Mouse (Mus musculus): ENCODE measurements around the gene Crls1. TPM values are rescaled to one million over a fixed set of nuclear protein-coding genes. Genes with fewer than 3 reads are reported as not detected.
A peak's percentile ranks its signal among the peaks of the same experiment; 100 is the strongest.

The Crls1 gene
- 14.7 and 18.0 TPM in 2 replicates for polyA plus RNA-seq (2015; fragmentation: Nextera tagmentation; extraction: Ambion mirVana)

GRCm38 (mm10) chr2:132846407-132847358 lies at the start of gene Crls1:
TSS of gene Crls1 (plus strand) at chr2:132846666.
- Histone ChIP-seq H3K27me3 (replicated peaks) (no peaks in the 10 kb centered on the region), H3K9me3 (no peaks in the 10 kb centered on the region), H3K4me3 (peak within 1 kb of the TSS; percentile 70), H3K9ac (peak within 1 kb of the TSS; percentile 77), H3K27ac (peak within 1 kb of the TSS; percentile 83), H3K4me1 (peaks cover 18% of the 10 kb centered on the region), H3K36me3 (replicated peaks) (peaks cover 4% of the 10 kb centered on the region), H3K4me2 (peak within 1 kb of the TSS; percentile 70)
- ATAC-seq (replicated peaks): peak; percentile 96
- under 1% methylated on average over 91 of the region's 96 CpGs for WGBS

GRCm38 (mm10) chr2:132802976-132803375 lies 43.5 kb upstream of the Crls1 start:
- H3K4me1 ChIP-seq: no peaks in the 10 kb centered on the region
- H3K4me2 ChIP-seq: no peak overlapping the region
- H3K9me3 ChIP-seq: no peaks in the 10 kb centered on the region
- no peak for ATAC-seq (replicated peaks)
- H3K27me3 ChIP-seq (replicated peaks): no peaks in the 10 kb centered on the region
- whole genome bisulfite sequencing: 89% methylated on average over 2 of the region's 2 CpGs
- no peak overlapping the region for H3K9ac ChIP-seq
- no peak overlapping the region for H3K27ac ChIP-seq
- no peak overlapping the region for H3K4me3 ChIP-seq
- H3K36me3 ChIP-seq (replicated peaks): peaks cover 39% of the 10 kb centered on the region

- H3K27ac ChIP-seq: peak within 1 kb of the TSS; percentile 58; the same call in 1 of the 2 replicates
- no peaks in the 10 kb centered on the region; the same call in 1 of the 2 replicates for H3K36me3 ChIP-seq (replicated peaks)
- no peaks in the 10 kb centered on the region for H3K9me3 ChIP-seq
- H3K4me1 ChIP-seq: peaks cover 22% of the 10 kb centered on the region
- no peaks in the 10 kb centered on the region for H3K27me3 ChIP-seq (replicated peaks)
- under 1% methylated on average over 59 of the region's 59 CpGs for WGBS
- peak; percentile 100 for ATAC-seq (replicated peaks)
- peak within 1 kb of the TSS; percentile 84 for H3K4me2 ChIP-seq
- H3K9ac ChIP-seq: peak within 1 kb of the TSS; percentile 56
- peak within 1 kb of the TSS; percentile 84 for H3K4me3 ChIP-seq
Measured at GRCm38 (mm10) chr2:132815608-132816314, 30.7 kb upstream of the Crls1 start, which contains the start of the genes Trmt6 and Mcm8. TSS of gene Trmt6 (minus strand) at chr2:132816055. TSS of gene Mcm8 (plus strand) at chr2:132816141.

- Histone ChIP-seq H3K4me2 (no peak overlapping the region), H3K27me3 (replicated peaks) (no peaks in the 10 kb centered on the region), H3K27ac (no peak overlapping the region), H3K36me3 (replicated peaks) (no peaks in the 10 kb centered on the region), H3K4me1 (no peaks in the 10 kb centered on the region), H3K4me3 (no peak overlapping the region), H3K9me3 (no peaks in the 10 kb centered on the region), H3K9ac (no peak overlapping the region)
- ATAC-seq (replicated peaks): no peak
- WGBS: 91% methylated on average over 4 of the region's 4 CpGs
Measured at GRCm38 (mm10) chr2:132841071-132841470, 5.4 kb upstream of the Crls1 start.

- H3K4me3 ChIP-seq: peak overlapping the region; percentile 70
- peaks cover 18% of the 10 kb centered on the region for H3K4me1 ChIP-seq
- H3K9me3 ChIP-seq: no peaks in the 10 kb centered on the region
- 47% methylated on average over 7 of the region's 7 CpGs for WGBS
- H3K36me3 ChIP-seq (replicated peaks): peaks cover 8% of the 10 kb centered on the region
- peak overlapping the region; percentile 77 for H3K9ac ChIP-seq
- H3K27ac ChIP-seq: no peak overlapping the region
- ATAC-seq (replicated peaks): no peak
- peak overlapping the region; percentile 70 for H3K4me2 ChIP-seq
- H3K27me3 ChIP-seq (replicated peaks): no peaks in the 10 kb centered on the region
Measured at GRCm38 (mm10) chr2:132847581-132847980, 1.1 kb downstream of the Crls1 start.

GRCm38 (mm10) chr2:132848361-132848760 lies 1.9 kb downstream of the Crls1 start:
- Histone ChIP-seq H3K4me3 (0 out of 2 replicates have a peak overlapping the region, but pooled peaks have one; percentile 70), H3K9ac (no peak overlapping the region), H3K27ac (no peak overlapping the region), H3K36me3 (replicated peaks) (peaks cover 8% of the 10 kb centered on the region), H3K4me1 (peaks cover 18% of the 10 kb centered on the region), H3K9me3 (no peaks in the 10 kb centered on the region), H3K4me2 (peak overlapping the region; percentile 70), H3K27me3 (replicated peaks) (no peaks in the 10 kb centered on the region)
- 92% methylated on average over 4 of the region's 4 CpGs for WGBS
- ATAC-seq (replicated peaks): no peak

- WGBS: 89% methylated on average over 6 of the region's 6 CpGs
- H3K4me2 ChIP-seq: no peak overlapping the region
Measured at GRCm38 (mm10) chr2:132849141-132849540, 2.7 kb downstream of the Crls1 start.

GRCm38 (mm10) chr2:132853051-132853450 lies 6.6 kb downstream of the Crls1 start:
- no peak overlapping the region for H3K4me3 ChIP-seq
- peaks cover 8% of the 10 kb centered on the region for H3K36me3 ChIP-seq (replicated peaks)
- no peak overlapping the region for H3K27ac ChIP-seq
- H3K27me3 ChIP-seq (replicated peaks): no peaks in the 10 kb centered on the region
- H3K9ac ChIP-seq: no peak overlapping the region
- H3K4me2 ChIP-seq: no peak overlapping the region
- H3K9me3 ChIP-seq: no peaks in the 10 kb centered on the region
- 98% methylated on average over 1 of the region's 1 CpGs for WGBS
- H3K4me1 ChIP-seq: peaks cover 8% of the 10 kb centered on the region
- no peak for ATAC-seq (replicated peaks)

More at GRCm38 (mm10) chr2:132849141-132849540, 2.7 kb downstream of the Crls1 start:
- H3K9ac ChIP-seq: no peak overlapping the region
- H3K9me3 ChIP-seq: no peaks in the 10 kb centered on the region
- no peaks in the 10 kb centered on the region for H3K27me3 ChIP-seq (replicated peaks)
- peaks cover 18% of the 10 kb centered on the region for H3K4me1 ChIP-seq
- no peak for ATAC-seq (replicated peaks)
- peaks cover 8% of the 10 kb centered on the region for H3K36me3 ChIP-seq (replicated peaks)
- H3K4me3 ChIP-seq: no peak overlapping the region
- H3K27ac ChIP-seq: no peak overlapping the region

- Histone ChIP-seq H3K27ac (no peak overlapping the region), H3K27me3 (replicated peaks) (no peaks in the 10 kb centered on the region), H3K4me1 (no peaks in the 10 kb centered on the region), H3K36me3 (replicated peaks) (peaks cover 3% of the 10 kb centered on the region; the same call in 1 of the 2 replicates), H3K9me3 (no peaks in the 10 kb centered on the region), H3K4me3 (no peak overlapping the region), H3K4me2 (no peak overlapping the region), H3K9ac (no peak overlapping the region)
- 83% methylated on average over 5 of the region's 5 CpGs for WGBS
- ATAC-seq (replicated peaks): no peak
Measured at GRCm38 (mm10) chr2:132856333-132856732, 9.9 kb downstream of the Crls1 start.

- ATAC-seq (replicated peaks): no peak
- Histone ChIP-seq H3K9ac (no peak overlapping the region), H3K4me2 (no peak overlapping the region), H3K27ac (no peak overlapping the region), H3K4me1 (no peaks in the 10 kb centered on the region), H3K36me3 (replicated peaks) (0 out of 2 replicates have a peak, but pooled peaks cover 4% of the 10 kb centered on the region), H3K9me3 (no peaks in the 10 kb centered on the region), H3K27me3 (replicated peaks) (no peaks in the 10 kb centered on the region), H3K4me3 (no peak overlapping the region)
Measured at GRCm38 (mm10) chr2:132860435-132860834, 14.0 kb downstream of the Crls1 start.

GRCm38 (mm10) chr2:132861456-132861855 lies 15.0 kb downstream of the Crls1 start:
- Histone ChIP-seq H3K36me3 (replicated peaks) (0 out of 2 replicates have a peak, but pooled peaks cover 7% of the 10 kb centered on the region), H3K9me3 (no peaks in the 10 kb centered on the region), H3K4me2 (no peak overlapping the region), H3K27ac (no peak overlapping the region), H3K4me1 (no peaks in the 10 kb centered on the region), H3K9ac (no peak overlapping the region), H3K27me3 (replicated peaks) (no peaks in the 10 kb centered on the region), H3K4me3 (no peak overlapping the region)
- 98% methylated on average over 2 of the region's 2 CpGs for WGBS
- no peak for ATAC-seq (replicated peaks)

- Histone ChIP-seq H3K9me3 (no peaks in the 10 kb centered on the region), H3K27me3 (replicated peaks) (no peaks in the 10 kb centered on the region), H3K36me3 (replicated peaks) (0 out of 2 replicates have a peak, but pooled peaks cover 7% of the 10 kb centered on the region), H3K4me3 (no peak overlapping the region), H3K4me2 (no peak overlapping the region), H3K9ac (no peak overlapping the region), H3K4me1 (no peaks in the 10 kb centered on the region), H3K27ac (no peak overlapping the region)
- 98% methylated on average over 2 of the region's 2 CpGs for WGBS
- ATAC-seq (replicated peaks): no peak
Measured at GRCm38 (mm10) chr2:132863325-132863724, 16.9 kb downstream of the Crls1 start.
